Mouse (Mus musculus) lung, postnatal 25 days (tissue): ENCODE measurements around the gene Inpp1.

ENCODE experiments used
- DNase-seq: peaks from one replicate; pipeline ENCODE4 v3.0.0; 2022; ENCODE audit warnings: low spot score

The Inpp1 gene

GRCm38 (mm10) chr1:52792701-52793100 is 24.8 kb downstream of the Inpp1 start:
- no peak for DNase-seq

- no peak for DNase-seq
Measured at GRCm38 (mm10) chr1:52787254-52787653, 30.2 kb downstream of the Inpp1 start.

GRCm38 (mm10) chr1:52765176-52766111 is 52.0 kb downstream of the Inpp1 start:
- peak; percentile 11 for DNase-seq

GRCm38 (mm10) chr1:52763894-52764809 is 53.3 kb downstream of the Inpp1 start:
- DNase-seq = no peak

- DNase-seq = no peak
Measured at GRCm38 (mm10) chr1:52758174-52758573, 59.3 kb downstream of the Inpp1 start.

- no peak for DNase-seq
Measured at GRCm38 (mm10) chr1:52754331-52754730, 63.2 kb downstream of the Inpp1 start.

GRCm38 (mm10) chr1:52753828-52754227 is 63.7 kb downstream of the Inpp1 start:
- DNase-seq = no peak

GRCm38 (mm10) chr1:52752706-52753105 is 64.8 kb downstream of the Inpp1 start:
- DNase-seq = no peak

- no peak for DNase-seq
Measured at GRCm38 (mm10) chr1:52751634-52752033, 65.9 kb downstream of the Inpp1 start.

- no peak for DNase-seq
Measured at GRCm38 (mm10) chr1:52749978-52750377, 67.5 kb downstream of the Inpp1 start.

GRCm38 (mm10) chr1:52748260-52748659 is 69.2 kb downstream of the Inpp1 start:
- DNase-seq = peak; percentile 65

- no peak for DNase-seq
Measured at GRCm38 (mm10) chr1:52742567-52742966, 74.9 kb downstream of the Inpp1 start.
